Mouse (Mus musculus): ENCODE data around the gene Rorb. TPM values are rescaled to one million over a fixed set of nuclear protein-coding genes. Genes with fewer than 3 reads are reported as not detected.

Gene Rorb
- polyA plus RNA-seq, 1 experiment from 2014 or later = 8.8 TPM

DNA sequence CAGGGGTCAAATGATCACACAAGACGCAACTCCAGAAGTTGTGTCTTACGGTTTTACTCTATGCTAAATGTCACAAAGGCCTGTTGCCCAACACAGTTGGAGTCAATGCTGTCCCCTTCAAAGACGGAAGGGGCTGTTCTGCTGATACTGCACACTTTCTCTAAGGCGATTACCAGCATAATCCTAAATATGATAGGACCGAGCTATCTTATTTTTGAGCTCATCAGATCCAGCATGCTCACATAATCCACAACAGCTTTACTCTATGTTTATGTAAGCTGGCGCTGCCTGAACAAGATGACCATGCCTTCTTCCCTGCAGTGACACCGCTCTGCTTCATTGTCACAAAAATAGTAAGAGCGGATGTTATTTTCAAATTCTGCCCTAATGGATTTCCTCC lies 112.0 kb downstream of the Rorb start:
- no peak overlapping the region for H3K4me2 ChIP-seq (replicated peaks)
- H3K4me3 ChIP-seq (replicated peaks) = no peak overlapping the region
- H3K36me3 ChIP-seq = no peaks in the 10 kb centered on the region
- H3K9me3 ChIP-seq = no peaks in the 10 kb centered on the region
- no peak for ATAC-seq
- H3K27ac ChIP-seq = no peak overlapping the region
- no peaks in the 10 kb centered on the region for H3K27me3 ChIP-seq
- H3K4me1 ChIP-seq (replicated peaks) = peaks cover 13% of the 10 kb centered on the region
- WGBS = 87% methylated on average over 8 of the region's 8 CpGs
- H3K9ac ChIP-seq (replicated peaks) = no peak overlapping the region

DNA sequence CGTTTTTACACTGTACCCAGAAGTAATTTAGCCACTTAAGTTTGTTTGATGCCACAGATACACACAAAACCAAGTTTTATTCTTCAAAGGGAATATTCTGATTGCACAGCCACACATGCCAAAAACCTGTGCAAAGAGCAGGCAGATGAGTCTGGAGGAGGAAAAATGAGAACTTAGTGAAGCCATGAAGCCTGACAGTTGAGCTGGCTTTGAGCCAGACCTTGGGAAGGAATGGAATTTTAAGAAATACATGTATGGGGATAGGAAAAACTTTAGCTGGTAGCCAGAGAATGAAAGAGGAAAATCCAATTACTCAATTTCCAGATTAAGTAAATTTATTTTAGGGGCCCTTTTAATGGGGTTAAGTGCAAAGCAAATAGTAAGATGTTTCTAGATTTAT lies 113.3 kb downstream of the Rorb start:
- Histone ChIP-seq H3K4me3 (replicated peaks) (no peak overlapping the region), H3K4me2 (replicated peaks) (no peak overlapping the region), H3K36me3 (no peaks in the 10 kb centered on the region), H3K27ac (no peak overlapping the region), H3K9ac (replicated peaks) (no peak overlapping the region), H3K27me3 (no peaks in the 10 kb centered on the region), H3K9me3 (no peaks in the 10 kb centered on the region), H3K4me1 (replicated peaks) (peaks cover 9% of the 10 kb centered on the region)
- no peak for ATAC-seq
- WGBS = 77% methylated on average over 1 of the region's 1 CpGs

DNA sequence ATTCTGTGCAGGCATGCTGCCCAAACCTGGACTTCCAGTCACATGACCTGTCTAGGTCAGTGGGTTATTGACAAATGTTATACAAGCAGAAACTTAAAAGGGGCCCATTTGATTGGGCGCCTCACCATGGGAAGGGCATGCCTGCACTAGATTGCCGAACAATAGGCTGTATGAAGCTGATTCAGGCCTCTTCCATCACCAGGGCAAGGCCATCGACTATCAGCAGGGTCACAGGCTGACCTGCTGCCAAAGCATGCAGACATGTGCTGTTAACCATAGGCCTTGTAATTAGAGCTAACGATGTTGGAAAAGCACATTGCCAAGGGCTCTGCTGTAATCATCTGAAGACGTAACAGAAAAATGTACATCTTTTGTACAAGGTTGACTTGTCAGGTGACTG lies 131.0 kb downstream of the Rorb start:
- Histone ChIP-seq H3K9ac (replicated peaks) (no peak overlapping the region), H3K27me3 (no peaks in the 10 kb centered on the region), H3K9me3 (no peaks in the 10 kb centered on the region), H3K4me1 (replicated peaks) (no peaks in the 10 kb centered on the region), H3K4me2 (replicated peaks) (no peak overlapping the region), H3K4me3 (replicated peaks) (no peak overlapping the region), H3K27ac (no peak overlapping the region), H3K36me3 (peaks cover 9% of the 10 kb centered on the region)
- WGBS = 71% methylated on average over 5 of the region's 5 CpGs
- ATAC-seq = no peak

DNA sequence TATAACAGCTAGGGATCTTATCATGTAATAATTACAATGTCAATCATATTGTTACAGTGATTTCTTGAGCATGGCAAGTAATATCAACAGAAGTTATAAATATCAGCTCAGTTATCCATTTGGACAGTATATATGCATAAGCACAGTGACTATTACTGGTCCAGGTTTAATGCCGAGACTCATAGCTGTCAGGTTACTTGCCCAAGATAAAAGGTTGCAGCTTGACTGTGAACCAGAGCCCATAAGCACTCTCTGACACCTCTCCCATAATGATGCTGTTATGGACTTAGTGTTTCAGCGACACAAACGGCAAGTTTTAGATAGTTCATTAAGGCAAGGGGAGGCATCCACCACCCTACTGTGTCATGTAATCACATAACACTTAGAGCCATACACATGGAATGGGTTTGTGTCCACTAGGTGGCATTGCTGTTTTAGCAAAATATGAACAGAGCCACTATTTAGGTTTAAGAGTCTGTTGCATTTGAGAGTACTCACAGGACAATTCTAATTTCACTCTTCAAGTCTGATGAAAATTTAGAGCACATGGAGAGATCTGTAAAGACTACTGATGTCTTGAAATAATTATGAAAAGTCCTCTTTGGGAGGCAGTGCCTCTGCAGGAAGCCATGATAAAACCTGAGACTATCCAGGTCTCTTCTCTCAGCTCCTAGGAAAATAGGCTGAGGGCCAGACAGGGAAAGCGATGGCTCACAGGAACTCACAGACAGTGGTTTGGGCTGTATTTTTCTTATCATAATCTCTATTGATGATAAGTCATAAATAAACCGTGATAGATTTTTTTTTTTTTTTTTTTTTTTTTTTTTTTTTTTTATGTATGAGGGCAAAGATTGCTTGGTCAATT lies 136.0 kb downstream of the Rorb start:
- no peaks in the 10 kb centered on the region for H3K9me3 ChIP-seq
- WGBS = 63% methylated on average over 5 of the region's 5 CpGs
- H3K27me3 ChIP-seq = no peaks in the 10 kb centered on the region
- no peak overlapping the region for H3K27ac ChIP-seq
- no peak overlapping the region for H3K4me2 ChIP-seq (replicated peaks)
- no peaks in the 10 kb centered on the region for H3K4me1 ChIP-seq (replicated peaks)
- no peak overlapping the region for H3K9ac ChIP-seq (replicated peaks)
- H3K4me3 ChIP-seq (replicated peaks) = no peak overlapping the region
- ATAC-seq = peak; percentile 86
- H3K36me3 ChIP-seq = peaks cover 9% of the 10 kb centered on the region

DNA sequence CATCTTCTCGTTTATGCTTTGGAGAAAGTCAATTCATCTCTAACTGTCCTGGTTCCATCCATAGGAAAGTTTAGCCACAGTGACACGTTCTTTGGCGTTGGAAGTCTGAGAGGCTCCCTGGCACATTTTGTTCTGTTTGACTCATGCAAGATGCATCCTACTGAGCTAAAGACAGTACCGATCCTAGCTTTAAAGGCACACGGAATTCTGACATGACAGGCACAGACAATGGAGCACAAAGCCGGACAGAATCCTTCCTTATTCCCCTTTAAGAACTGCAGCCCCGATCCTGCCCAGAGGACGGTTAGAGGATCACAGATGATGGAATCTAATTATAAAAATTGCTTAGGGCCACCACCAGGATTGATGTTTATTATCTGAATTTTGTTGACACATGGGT lies 141.6 kb downstream of the Rorb start:
- Histone ChIP-seq H3K27me3 (no peaks in the 10 kb centered on the region), H3K9me3 (no peaks in the 10 kb centered on the region), H3K4me2 (replicated peaks) (peak overlapping the region; percentile 30; the same call in 1 of the 2 replicates), H3K27ac (no peak overlapping the region), H3K9ac (replicated peaks) (no peak overlapping the region), H3K36me3 (no peaks in the 10 kb centered on the region), H3K4me3 (replicated peaks) (no peak overlapping the region), H3K4me1 (replicated peaks) (peaks cover 5% of the 10 kb centered on the region; the same call in 1 of the 2 replicates)
- WGBS = 20% methylated on average over 8 of the region's 8 CpGs
- peak; percentile 86 for ATAC-seq

DNA sequence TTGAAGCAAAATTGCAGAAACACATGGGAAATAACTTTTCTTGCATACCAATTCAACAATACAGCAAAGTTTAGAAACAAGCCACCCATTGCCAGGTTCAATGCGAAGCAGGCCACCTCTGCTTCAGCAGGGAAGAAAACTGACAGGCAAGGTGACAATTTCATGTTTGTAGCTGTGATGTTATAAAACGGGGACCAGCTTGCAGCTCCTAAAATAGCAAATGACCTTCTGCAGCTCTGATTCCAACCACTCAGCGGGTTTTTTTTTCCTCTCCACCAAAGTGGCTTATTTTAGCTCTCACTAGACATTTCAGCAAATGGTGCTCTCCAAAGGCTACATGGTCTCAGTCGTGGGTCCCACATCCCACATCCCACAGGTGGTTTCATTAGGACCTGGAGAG lies 143.7 kb downstream of the Rorb start:
- Histone ChIP-seq H3K27me3 (no peaks in the 10 kb centered on the region), H3K36me3 (no peaks in the 10 kb centered on the region), H3K9ac (replicated peaks) (no peak overlapping the region), H3K4me1 (replicated peaks) (peaks cover 5% of the 10 kb centered on the region; the same call in 1 of the 2 replicates), H3K9me3 (no peaks in the 10 kb centered on the region), H3K4me2 (replicated peaks) (no peak overlapping the region), H3K4me3 (replicated peaks) (no peak overlapping the region), H3K27ac (no peak overlapping the region)
- 85% methylated on average over 4 of the region's 4 CpGs for WGBS
- ATAC-seq = no peak

DNA sequence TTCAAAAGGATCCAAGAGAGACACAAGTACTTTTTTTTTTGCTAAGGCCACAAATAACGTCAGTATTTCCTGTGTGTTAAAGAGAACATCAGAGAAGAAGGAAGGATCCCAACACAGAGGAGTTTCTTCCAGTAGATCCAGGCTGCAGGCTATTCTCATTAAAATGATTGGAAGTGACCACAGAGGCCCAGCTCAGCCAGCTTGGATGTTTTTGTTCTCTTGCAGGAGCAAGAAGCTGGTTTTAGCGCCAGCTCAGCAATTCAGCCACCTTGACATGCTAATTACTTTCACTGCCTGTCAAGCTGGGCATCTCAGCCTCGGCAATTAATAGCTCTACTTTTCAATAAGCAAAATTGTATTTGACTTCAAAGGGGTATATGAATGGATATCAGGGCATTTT lies 151.1 kb downstream of the Rorb start:
- 0 out of 2 replicates have a peak, but pooled peaks have one; percentile 37 for ATAC-seq
- Histone ChIP-seq H3K4me2 (replicated peaks) (no peak overlapping the region), H3K27ac (peak overlapping the region; percentile 22; the same call in 1 of the 2 replicates), H3K9ac (replicated peaks) (no peak overlapping the region), H3K9me3 (no peaks in the 10 kb centered on the region), H3K4me1 (replicated peaks) (peaks cover 8% of the 10 kb centered on the region), H3K4me3 (replicated peaks) (no peak overlapping the region), H3K36me3 (0 out of 2 replicates have a peak, but pooled peaks cover 3% of the 10 kb centered on the region), H3K27me3 (no peaks in the 10 kb centered on the region)
- WGBS = 9% methylated on average over 3 of the region's 3 CpGs

DNA sequence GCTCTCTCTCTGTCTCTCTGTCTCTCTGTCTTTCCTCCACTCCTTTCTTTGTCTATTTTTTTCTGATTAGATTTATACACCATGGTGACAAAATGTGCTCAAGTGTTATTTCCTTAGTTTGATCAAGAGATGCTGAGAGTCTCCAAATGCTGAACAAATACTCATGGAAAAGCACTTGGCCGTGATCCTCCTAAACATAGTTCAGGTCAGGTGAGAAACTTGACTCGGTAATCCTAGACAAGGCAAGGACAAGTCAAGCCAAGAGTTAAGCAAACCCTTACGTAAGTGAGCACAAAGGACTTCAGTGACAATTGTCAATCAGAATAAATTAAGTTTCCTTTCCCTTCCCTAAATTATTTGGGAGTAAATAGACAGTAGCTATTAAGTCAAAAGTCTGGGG lies 158.2 kb downstream of the Rorb start:
- no peaks in the 10 kb centered on the region for H3K4me1 ChIP-seq (replicated peaks)
- H3K9me3 ChIP-seq = no peaks in the 10 kb centered on the region
- no peak overlapping the region for H3K27ac ChIP-seq
- ATAC-seq = no peak
- H3K4me3 ChIP-seq (replicated peaks) = no peak overlapping the region
- WGBS = 81% methylated on average over 3 of the region's 3 CpGs
- H3K27me3 ChIP-seq = no peaks in the 10 kb centered on the region
- peaks cover 13% of the 10 kb centered on the region for H3K36me3 ChIP-seq
- no peak overlapping the region for H3K4me2 ChIP-seq (replicated peaks)
- no peak overlapping the region for H3K9ac ChIP-seq (replicated peaks)

DNA sequence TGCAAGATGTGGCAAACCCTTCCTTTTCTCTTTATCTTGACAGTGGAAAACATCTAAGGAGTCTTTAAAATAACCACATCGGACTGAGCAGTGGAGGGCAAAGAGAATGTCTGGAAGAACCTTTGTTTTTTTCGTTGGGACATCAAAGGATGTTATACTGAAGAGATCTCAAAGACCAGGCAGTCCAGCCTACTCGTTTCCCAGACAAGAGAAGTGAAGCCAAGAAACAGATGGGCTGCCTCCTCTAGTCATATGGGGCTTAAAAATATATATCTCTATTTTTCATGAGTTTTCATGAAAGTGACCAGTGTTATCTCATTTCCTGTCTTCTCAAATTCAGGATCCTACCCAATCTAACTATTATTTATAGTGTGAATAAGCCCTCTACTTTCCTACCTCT lies 163.8 kb downstream of the Rorb start:
- Histone ChIP-seq H3K9ac (replicated peaks) (no peak overlapping the region), H3K27me3 (no peaks in the 10 kb centered on the region), H3K36me3 (peaks cover 12% of the 10 kb centered on the region), H3K4me1 (replicated peaks) (no peaks in the 10 kb centered on the region), H3K4me2 (replicated peaks) (no peak overlapping the region), H3K27ac (no peak overlapping the region), H3K4me3 (replicated peaks) (no peak overlapping the region), H3K9me3 (no peaks in the 10 kb centered on the region)
- no peak for ATAC-seq
- WGBS = 81% methylated on average over 3 of the region's 3 CpGs

DNA sequence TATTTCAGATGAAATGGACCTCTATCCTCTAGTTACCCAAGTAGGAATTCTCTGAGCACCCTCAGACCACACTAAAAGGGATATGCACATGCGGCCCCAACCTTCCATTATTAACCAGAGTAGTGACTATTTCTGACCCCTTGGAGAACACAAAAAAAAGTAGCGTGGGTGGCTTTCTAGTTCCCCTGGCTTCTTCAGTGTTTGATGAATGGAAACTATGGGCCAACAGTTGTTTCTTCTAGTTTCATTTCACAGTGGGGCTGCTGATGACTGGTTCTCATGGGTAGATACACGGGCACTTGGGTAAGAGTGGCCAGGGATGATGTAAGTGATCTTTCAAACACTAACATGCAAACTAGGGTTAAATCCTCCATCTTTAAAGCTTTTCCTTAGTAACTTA lies 165.7 kb downstream of the Rorb start:
- ATAC-seq = no peak
- WGBS = 87% methylated on average over 3 of the region's 3 CpGs
- H3K9ac ChIP-seq (replicated peaks) = no peak overlapping the region
- H3K4me3 ChIP-seq (replicated peaks) = no peak overlapping the region
- H3K27me3 ChIP-seq = no peaks in the 10 kb centered on the region
- no peaks in the 10 kb centered on the region for H3K9me3 ChIP-seq
- H3K36me3 ChIP-seq = no peaks in the 10 kb centered on the region
- H3K4me1 ChIP-seq (replicated peaks) = no peaks in the 10 kb centered on the region
- no peak overlapping the region for H3K4me2 ChIP-seq (replicated peaks)
- H3K27ac ChIP-seq = no peak overlapping the region

DNA sequence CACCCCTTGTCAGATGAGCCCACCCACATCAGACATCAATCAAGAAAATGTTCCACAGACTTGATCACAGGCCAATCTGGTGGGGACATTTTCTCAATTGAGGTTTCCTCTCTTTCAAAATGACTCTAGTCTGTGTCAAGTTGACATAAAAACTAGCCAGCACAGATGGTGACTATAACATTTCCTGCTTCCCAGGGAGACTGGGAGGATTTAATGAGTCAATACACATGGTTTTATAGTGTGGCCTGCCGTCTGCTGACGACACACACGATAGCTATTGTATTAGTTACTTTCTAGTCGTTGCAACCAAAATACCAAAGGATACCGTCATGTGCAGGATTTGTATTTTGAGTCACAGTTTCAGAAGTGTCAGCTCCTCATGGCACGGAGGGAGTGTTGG lies 169.6 kb downstream of the Rorb start:
- H3K9ac ChIP-seq (replicated peaks) = no peak overlapping the region
- 85% methylated on average over 6 of the region's 6 CpGs for WGBS
- H3K4me2 ChIP-seq (replicated peaks) = no peak overlapping the region
- no peaks in the 10 kb centered on the region for H3K9me3 ChIP-seq
- H3K27me3 ChIP-seq = no peaks in the 10 kb centered on the region
- H3K4me3 ChIP-seq (replicated peaks) = no peak overlapping the region
- H3K36me3 ChIP-seq = 0 out of 2 replicates have a peak, but pooled peaks cover 2% of the 10 kb centered on the region
- H3K27ac ChIP-seq = no peak overlapping the region
- no peaks in the 10 kb centered on the region for H3K4me1 ChIP-seq (replicated peaks)
- no peak for ATAC-seq

DNA sequence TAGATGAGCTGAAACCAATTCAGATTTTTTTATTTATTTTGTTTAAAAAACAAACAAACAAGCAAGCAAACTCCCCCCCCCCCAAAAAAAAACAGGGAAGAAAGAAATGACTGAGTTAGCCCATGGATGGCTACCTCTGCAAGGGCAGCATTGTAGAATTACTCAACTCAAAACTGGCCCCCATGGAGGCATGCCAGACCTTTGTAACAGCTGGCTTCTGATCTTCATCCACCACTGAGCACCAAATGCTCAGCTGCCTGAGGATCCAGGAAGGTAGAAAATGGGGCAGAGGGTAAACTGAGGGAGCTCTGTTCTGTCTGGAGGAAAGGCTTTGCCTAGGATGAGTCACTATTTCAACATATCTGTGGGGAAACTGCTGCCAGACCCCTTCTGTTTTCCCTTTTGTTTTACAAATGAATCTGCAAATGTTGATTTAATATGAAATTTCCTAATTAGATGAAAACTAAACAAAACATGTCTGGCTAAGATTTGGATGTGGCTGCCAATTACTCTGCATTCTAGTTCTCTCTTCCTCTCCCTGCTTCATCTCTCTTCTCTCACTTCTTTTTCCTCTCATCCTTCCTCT lies 199.1 kb downstream of the Rorb start:
- Histone ChIP-seq H3K27me3 (no peaks in the 10 kb centered on the region), H3K9me3 (no peaks in the 10 kb centered on the region), H3K4me3 (replicated peaks) (no peak overlapping the region), H3K4me2 (replicated peaks) (no peak overlapping the region), H3K27ac (no peak overlapping the region), H3K36me3 (no peaks in the 10 kb centered on the region), H3K9ac (replicated peaks) (no peak overlapping the region), H3K4me1 (replicated peaks) (no peaks in the 10 kb centered on the region)
- ATAC-seq = no peak

Measured in midbrain, embryonic 13.5 days (tissue).